In genomic region chr12:69682788-69683419, GRCm38 (mm10) we compare ENCODE assay signal across 8 mouse cellular contexts. TPM values are rescaled to one million over a fixed set of nuclear protein-coding genes. Genes with fewer than 3 reads are reported as not detected.
DNase-seq lines count a peak whose midpoint lies in the region; ATAC-seq and TF ChIP-seq lines count a peak whose summit lies in the region.

No protein-coding gene starts in this region.

- H3K27me3 ChIP-seq in cerebellum, adult 2 months (ENCODE audit: control insufficient read depth, insufficient read depth, low read length): no peaks in the 10 kb centered on the region
- H3K27me3 ChIP-seq in intestine, postnatal 0 days (replicated peaks; ENCODE audit: control insufficient read depth, insufficient read depth, low read length): no peaks in the 10 kb centered on the region
- no peaks in the 10 kb centered on the region for H3K27me3 ChIP-seq in myocyte (ENCODE audit: control insufficient read depth, insufficient read depth, insufficient read length)

- H3K4me2 ChIP-seq in intestine, postnatal 0 days (replicated peaks; ENCODE audit: low read depth): peak overlapping the region; percentile 63
- peak overlapping the region; percentile 97 for H3K4me2 ChIP-seq in myocyte (ENCODE audit: low read depth)

- no peaks in the 10 kb centered on the region for H3K36me3 ChIP-seq in intestine, postnatal 0 days (ENCODE audit: control insufficient read depth, insufficient read depth)
- H3K36me3 ChIP-seq in myocyte (ENCODE audit: control insufficient read depth, insufficient read depth): no peaks in the 10 kb centered on the region

- peaks cover 32% of the 10 kb centered on the region for H3K79me2 ChIP-seq in myocyte (ENCODE audit: control insufficient read depth, insufficient read depth)

- no peak overlapping the region for H3K9ac ChIP-seq in intestine, postnatal 0 days (ENCODE audit: low read depth, low read length)

- ATAC-seq in erythroid progenitor cell, adult 5-6 weeks (replicated peaks; ENCODE audit: low FRiP score, poor library complexity, severe bottlenecking): 0 out of 2 replicates have a peak, but pooled peaks have one; percentile 13
- no peak for ATAC-seq in intestine, postnatal 0 days
- ATAC-seq in activated CD4-positive, CD25-positive, alpha-beta regulatory T cell, adult 4 months: no peak

- peak in 1 of 2 experiments; percentile 23 for DNase-seq in cerebellum, adult 2 months
- DNase-seq in cerebellum, adult 18-20 months: no peak
- DNase-seq in 3T3-L1 (ENCODE audit: low read depth, low spot score): peak; percentile 47
- no peak for DNase-seq in left cerebral cortex, adult 11 months (ENCODE audit: low spot score)

- no peaks in the 10 kb centered on the region for H3K9me3 ChIP-seq in intestine, postnatal 0 days (ENCODE audit: control insufficient read depth)

- TF ChIP-seq CTCF in cerebellum, adult 2 months (IDR thresholded peaks at IDR 0.05; ENCODE audit: borderline replicate concordance, insufficient read depth, low read depth, low read length): no peak
- TF ChIP-seq CTCF in intestine, postnatal 0 days (IDR thresholded peaks at IDR 0.05; ENCODE audit: low read depth): no peak

- peaks cover 5% of the 10 kb centered on the region for H3K4me1 ChIP-seq in cerebellum, adult 2 months (ENCODE audit: control insufficient read depth, insufficient read depth, low read length)
- no peaks in the 10 kb centered on the region for H3K4me1 ChIP-seq in intestine, postnatal 0 days (replicated peaks; ENCODE audit: control insufficient read depth, insufficient read depth, low read length)

- no peak overlapping the region for H3K27ac ChIP-seq in cerebellum, adult 2 months (ENCODE audit: insufficient read depth, low read length)
- no peak overlapping the region for H3K27ac ChIP-seq in intestine, postnatal 0 days (ENCODE audit: low read depth, low read length)

- peak overlapping the region; percentile 98 for H3ac ChIP-seq in myocyte (ENCODE audit: control insufficient read depth, insufficient read length)

- WGBS in cerebellum, adult 2 months: 35% methylated on average over 14 of the region's 14 CpGs
- 47% methylated on average over 14 of the region's 14 CpGs for WGBS in intestine, postnatal 0 days

- no peak for TF ChIP-seq POLR2A in cerebellum, adult 2 months (IDR thresholded peaks at IDR 0.05; ENCODE audit: borderline replicate concordance, insufficient read depth, low read length)
- no peak for TF ChIP-seq POLR2A in myocyte (IDR thresholded peaks at IDR 0.05; ENCODE audit: insufficient read length, low read depth)

- H3K4me3 ChIP-seq in cerebellum, adult 2 months (replicated peaks; ENCODE audit: insufficient read depth, low read depth, low read length): peak overlapping the region; percentile 44
- H3K4me3 ChIP-seq in intestine, postnatal 0 days (ENCODE audit: low read depth, low read length): peak overlapping the region; percentile 79
- peak overlapping the region; percentile 61 for H3K4me3 ChIP-seq in myocyte

TF ChIP-seq in myocyte, 11 proteins besides CTCF, POLR2A, EP300 and RAD21:
- TF ChIP-seq USF1 (IDR thresholded peaks at IDR 0.05; ENCODE audit: low read depth): no peak
- TF ChIP-seq TCF12 (IDR thresholded peaks at IDR 0.05; ENCODE audit: insufficient read depth, poor library complexity, severe bottlenecking): no peak
- no peak for TF ChIP-seq MYOD1 (IDR thresholded peaks at IDR 0.05; ENCODE audit: control insufficient read depth in 1 of 3, insufficient read length in 2 of 3, low read depth in 2 of 3)
- TF ChIP-seq CEBPB (IDR thresholded peaks at IDR 0.05; ENCODE audit: insufficient read depth, poor library complexity, severe bottlenecking): no peak
- no peak for TF ChIP-seq REST (IDR thresholded peaks at IDR 0.05; ENCODE audit: insufficient read depth, insufficient read length)
- TF ChIP-seq MAX (IDR thresholded peaks at IDR 0.05; ENCODE audit: low read depth): no peak
- no peak for TF ChIP-seq E2F4 (IDR thresholded peaks at IDR 0.05; ENCODE audit: insufficient read depth)
- TF ChIP-seq TCF3 (IDR thresholded peaks at IDR 0.05; ENCODE audit: insufficient read length, low read depth): no peak
- TF ChIP-seq SRF (IDR thresholded peaks at IDR 0.05; ENCODE audit: control insufficient read depth, insufficient read length, low read depth): no peak
- TF ChIP-seq POLR2AphosphoS2 (IDR thresholded peaks at IDR 0.05; ENCODE audit: insufficient read length, low read depth): no peak
- no peak for TF ChIP-seq MYOG (IDR thresholded peaks at IDR 0.05; ENCODE audit: control insufficient read depth in 1 of 3, insufficient read depth in 1 of 3, insufficient read length in 2 of 3, low read depth in 2 of 3)

RNA-seq across cellular contexts. Expression of gene Sos2, which starts 1.3 kb away (rescaled TPM):
- 50.3 and 56.4 TPM in 2 replicates for polyA plus RNA-seq in cerebellum, adult 2 months (2012; rRNA removed)
- 38.6 and 77.5 TPM in 2 replicates for total RNA-seq in erythroid progenitor cell, adult 5-6 weeks (2015; ENCODE audit: low replicate concordance)
- total RNA-seq in erythroid progenitor cell, adult 5-6 weeks (2017; ENCODE audit: low replicate concordance): 28.5 and 42.0 TPM in 2 replicates
- polyA plus RNA-seq in intestine, postnatal 0 days (2015; fragmentation: Nextera tagmentation; extraction: Ambion mirVana): 9.4 and 10.1 TPM in 2 replicates
- 6.0 TPM for polyA plus RNA-seq in myocyte (2012; fragmentation: generic; extraction: Trizol)
- polyA plus RNA-seq in activated CD4-positive, CD25-positive, alpha-beta regulatory T cell, adult 4 months (2017; shearing (Covaris generic)): 10 to 100 TPM; 10.0 to 13.7 TPM

RNA-seq across cellular contexts. Expression of gene L2hgdh, which starts 41.8 kb away (rescaled TPM):
- polyA plus RNA-seq in cerebellum, adult 2 months (2012; rRNA removed): 11.9 and 12.9 TPM in 2 replicates
- 3.2 and 8.8 TPM in 2 replicates for total RNA-seq in erythroid progenitor cell, adult 5-6 weeks (2015; ENCODE audit: low replicate concordance)
- total RNA-seq in erythroid progenitor cell, adult 5-6 weeks (2017; ENCODE audit: low replicate concordance): 4.1 and 7.7 TPM in 2 replicates
- 13.8 and 14.3 TPM in 2 replicates for polyA plus RNA-seq in intestine, postnatal 0 days (2015; fragmentation: Nextera tagmentation; extraction: Ambion mirVana)
- polyA plus RNA-seq in myocyte (2012; fragmentation: generic; extraction: Trizol): 2.8 TPM
- polyA plus RNA-seq in activated CD4-positive, CD25-positive, alpha-beta regulatory T cell, adult 4 months (2017; shearing (Covaris generic)): 1 to 10 TPM; 2.4 to 3.7 TPM

RNA-seq across cellular contexts. Expression of gene Atp5s, which starts 41.8 kb away (rescaled TPM):
- polyA plus RNA-seq in cerebellum, adult 2 months (2012; rRNA removed): 33.3 and 33.8 TPM in 2 replicates
- 14.4 and 32.7 TPM in 2 replicates for total RNA-seq in erythroid progenitor cell, adult 5-6 weeks (2015; ENCODE audit: low replicate concordance)
- total RNA-seq in erythroid progenitor cell, adult 5-6 weeks (2017; ENCODE audit: low replicate concordance): 8.8 and 22.2 TPM in 2 replicates
- polyA plus RNA-seq in intestine, postnatal 0 days (2015; fragmentation: Nextera tagmentation; extraction: Ambion mirVana): 26.1 and 31.6 TPM in 2 replicates
- polyA plus RNA-seq in myocyte (2012; fragmentation: generic; extraction: Trizol): 9.3 TPM
- polyA plus RNA-seq in activated CD4-positive, CD25-positive, alpha-beta regulatory T cell, adult 4 months (2017; shearing (Covaris generic)): 10 to 100 TPM in 1 of 2 experiments, 1 to 10 TPM in 1; 9.2 to 14.0 TPM
